Mouse (Mus musculus): ENCODE measurements around the gene Eif3g. TPM values are rescaled to one million over a fixed set of nuclear protein-coding genes. Genes with fewer than 3 reads are reported as not detected.

The Eif3g gene
- polyA plus RNA-seq, 1 experiment = 834 TPM

- no peak for TF ChIP-seq GATA1 (IDR thresholded peaks at IDR 0.05; ENCODE audit: low read length)
Measured at GRCm38 (mm10) chr9:20892104-20892653, 6.2 kb downstream of the Eif3g start.

GRCm38 (mm10) chr9:20891339-20892103 lies 6.9 kb downstream of the Eif3g start:
- TF ChIP-seq GATA1 (IDR thresholded peaks at IDR 0.05; ENCODE audit: low read length) = no peak

GRCm38 (mm10) chr9:20890411-20890810 lies 8.0 kb downstream of the Eif3g start:
- no peak for TF ChIP-seq GATA1 (IDR thresholded peaks at IDR 0.05; ENCODE audit: low read length)

- no peak for TF ChIP-seq GATA1 (IDR thresholded peaks at IDR 0.05; ENCODE audit: low read length)
Measured at GRCm38 (mm10) chr9:20889185-20890141, 9.0 kb downstream of the Eif3g start.

GRCm38 (mm10) chr9:20888386-20888765 lies 10.0 kb downstream of the Eif3g start:
- TF ChIP-seq GATA1 (IDR thresholded peaks at IDR 0.05; ENCODE audit: low read length) = no peak

GRCm38 (mm10) chr9:20887704-20888385 lies 10.6 kb downstream of the Eif3g start, which contains the start of gene Ppan:
Gene Ppan (plus strand): TSS chr9:20888175.
- no peak for TF ChIP-seq GATA1 (IDR thresholded peaks at IDR 0.05; ENCODE audit: low read length)

GRCm38 (mm10) chr9:20887191-20887590 lies 11.2 kb downstream of the Eif3g start:
- no peak for TF ChIP-seq GATA1 (IDR thresholded peaks at IDR 0.05; ENCODE audit: low read length)

GRCm38 (mm10) chr9:20886563-20886962 lies 11.9 kb downstream of the Eif3g start:
- TF ChIP-seq GATA1 (IDR thresholded peaks at IDR 0.05; ENCODE audit: low read length) = no peak

- no peak for TF ChIP-seq GATA1 (IDR thresholded peaks at IDR 0.05; ENCODE audit: low read length)
Measured at GRCm38 (mm10) chr9:20879097-20879792, 19.2 kb downstream of the Eif3g start, which contains the start of gene Angptl6. Gene Angptl6 (minus strand): TSS chr9:20879727.

GRCm38 (mm10) chr9:20878710-20879065 lies 19.7 kb downstream of the Eif3g start:
- TF ChIP-seq GATA1 (IDR thresholded peaks at IDR 0.05; ENCODE audit: low read length) = no peak

GRCm38 (mm10) chr9:20878041-20878709 lies 20.2 kb downstream of the Eif3g start:
- no peak for TF ChIP-seq GATA1 (IDR thresholded peaks at IDR 0.05; ENCODE audit: low read length)

- no peak for TF ChIP-seq GATA1 (IDR thresholded peaks at IDR 0.05; ENCODE audit: low read length)
Measured at GRCm38 (mm10) chr9:20877118-20878040, 21.0 kb downstream of the Eif3g start.
